Mouse (Mus musculus): ENCODE results near the gene Cabcoco1.

The Cabcoco1 gene

GRCm38 (mm10) chr10:68435754-68436153, 105.9 kb downstream of the Cabcoco1 start:
- no peak for DNase-seq (ENCODE audit: low read depth, low spot score)

GRCm38 (mm10) chr10:68435001-68435560, 106.6 kb downstream of the Cabcoco1 start:
- no peak for DNase-seq (ENCODE audit: low read depth, low spot score)

DNA sequence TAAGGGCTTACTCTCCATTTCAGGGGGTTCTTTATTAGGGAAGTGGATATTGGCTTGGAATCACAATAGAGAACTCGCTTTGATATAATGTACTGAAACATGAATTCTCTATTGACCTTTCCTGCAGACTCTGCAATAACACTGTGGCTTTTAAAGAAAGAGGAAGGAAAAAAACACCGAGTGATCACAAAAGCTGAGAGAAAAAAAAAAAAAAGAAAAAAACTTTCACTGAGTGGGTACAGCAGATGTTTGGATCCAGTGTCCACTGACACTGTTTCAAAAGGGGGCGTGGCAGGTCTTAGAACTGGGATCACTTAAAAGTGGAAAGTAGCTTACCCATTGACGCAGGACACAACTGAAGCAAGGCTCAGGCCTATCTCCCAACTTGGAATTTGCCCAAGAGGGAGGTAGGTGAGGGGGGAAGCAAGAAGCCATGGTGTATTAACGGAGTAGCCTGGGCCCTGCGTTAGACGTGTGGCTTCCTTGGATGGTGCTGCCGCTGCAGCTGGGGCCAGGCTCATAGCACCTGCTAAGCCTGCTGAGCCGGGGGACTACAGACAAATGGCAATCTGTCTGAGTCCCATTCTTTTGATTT, 107.6 kb downstream of the Cabcoco1 start:
- DNase-seq (ENCODE audit: low read depth, low spot score) = no peak

- DNase-seq (ENCODE audit: low read depth, low spot score) = no peak
Observed at GRCm38 (mm10) chr10:68431346-68431745, 110.3 kb downstream of the Cabcoco1 start.

- DNase-seq (ENCODE audit: low read depth, low spot score) = no peak
Observed at GRCm38 (mm10) chr10:68430929-68431328, 110.8 kb downstream of the Cabcoco1 start.

- no peak for DNase-seq (ENCODE audit: low read depth, low spot score)
Observed at GRCm38 (mm10) chr10:68420393-68420920, 121.2 kb downstream of the Cabcoco1 start.

GRCm38 (mm10) chr10:68419893-68420292, 121.8 kb downstream of the Cabcoco1 start:
- peak; percentile 34 for DNase-seq (ENCODE audit: low read depth, low spot score)

DNA sequence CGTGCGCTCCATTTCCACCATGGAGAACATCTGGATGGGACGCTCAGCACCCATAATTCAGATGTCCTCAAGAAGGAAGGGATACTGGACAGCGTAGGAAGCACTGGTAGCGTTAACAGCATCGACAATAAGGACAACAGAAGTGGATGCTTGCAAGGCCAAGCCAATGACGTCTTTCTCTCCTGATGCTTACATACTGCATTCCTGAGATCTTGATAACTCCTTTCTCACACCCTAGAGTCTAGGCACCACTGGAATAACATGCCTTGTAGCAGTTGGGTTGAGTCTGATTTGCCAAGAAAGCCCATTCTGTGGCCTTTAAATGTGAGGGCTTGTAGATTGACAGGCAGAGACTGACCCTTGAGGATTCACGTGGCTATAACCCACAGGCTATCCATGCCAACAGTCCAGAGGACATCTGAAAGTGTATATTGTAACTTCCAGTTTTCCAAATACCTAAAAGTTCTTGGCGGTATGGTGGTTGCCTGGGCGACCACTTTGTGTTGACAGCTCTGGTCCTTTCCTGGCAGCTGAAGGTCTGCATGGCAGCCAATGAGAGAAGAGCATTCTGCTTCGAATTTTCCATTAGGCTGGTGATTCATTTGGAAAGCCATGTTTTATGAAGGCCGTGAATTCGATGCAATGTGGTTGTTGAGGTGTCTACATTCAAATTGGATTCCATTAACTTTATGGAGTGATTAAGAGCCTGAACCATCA, 124.5 kb downstream of the Cabcoco1 start:
- no peak for DNase-seq (ENCODE audit: low read depth, low spot score)

DNA sequence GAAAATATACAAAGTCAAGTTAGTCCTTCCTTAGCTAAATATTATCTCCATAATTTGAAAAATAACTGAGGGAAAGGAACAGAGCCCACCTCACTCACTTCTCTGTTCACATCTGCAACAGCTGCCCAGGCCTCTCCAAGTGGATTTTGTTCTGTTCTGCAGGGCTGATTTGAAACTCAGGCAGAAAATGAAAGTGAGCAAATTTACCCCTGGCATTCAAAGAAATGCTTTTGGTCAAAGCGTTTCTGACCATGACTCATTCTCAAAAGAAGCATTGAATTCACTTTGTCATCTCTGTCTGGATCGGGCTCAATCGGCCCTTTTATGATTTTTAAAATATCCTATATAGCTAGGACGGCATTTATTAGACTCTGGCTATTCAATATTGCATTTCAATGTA, 135.8 kb downstream of the Cabcoco1 start:
- no peak for DNase-seq (ENCODE audit: low read depth, low spot score)

DNA sequence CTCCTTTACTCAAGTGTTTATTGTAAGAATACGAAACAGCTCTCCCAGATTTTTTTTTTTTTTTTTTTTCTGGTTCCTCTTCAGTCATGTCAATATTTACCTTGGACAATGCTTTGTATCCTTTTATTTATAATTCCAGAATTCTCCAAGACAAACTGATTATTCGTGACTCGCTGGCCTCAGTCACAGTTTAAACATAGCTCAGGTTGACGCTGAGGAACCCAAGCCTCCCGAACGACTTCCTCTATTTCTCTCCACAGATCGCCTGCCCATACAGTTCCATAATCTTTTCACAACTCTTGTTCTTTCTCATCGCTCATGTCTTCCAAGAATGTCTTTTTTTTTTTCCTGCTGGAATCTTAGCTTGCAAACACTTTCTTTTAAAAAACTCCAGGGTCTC, 144.9 kb downstream of the Cabcoco1 start:
- no peak for DNase-seq (ENCODE audit: low read depth, low spot score)

GRCm38 (mm10) chr10:68396083-68396482, 145.6 kb downstream of the Cabcoco1 start:
- DNase-seq (ENCODE audit: low read depth, low spot score) = no peak

DNA sequence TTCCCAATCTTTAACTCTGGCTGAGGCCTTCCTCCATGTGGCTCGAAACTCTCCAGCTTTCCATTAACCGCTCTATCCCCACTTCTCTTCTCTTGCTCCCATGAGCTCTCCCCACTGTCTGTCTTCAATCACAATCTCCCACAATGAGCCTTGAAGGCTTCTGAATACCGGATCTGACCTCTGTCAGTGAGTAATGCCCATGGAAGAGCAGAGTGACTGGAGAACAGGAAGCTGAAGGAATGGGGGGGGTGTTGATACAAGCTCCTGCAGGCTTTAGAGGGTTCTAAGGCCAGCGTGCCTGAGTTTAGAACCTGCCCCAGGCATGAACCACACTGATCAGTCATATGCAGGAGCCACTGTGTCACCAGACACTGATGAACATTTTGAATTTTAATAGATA, 150.1 kb downstream of the Cabcoco1 start:
- no peak for DNase-seq (ENCODE audit: low read depth, low spot score)

DNA sequence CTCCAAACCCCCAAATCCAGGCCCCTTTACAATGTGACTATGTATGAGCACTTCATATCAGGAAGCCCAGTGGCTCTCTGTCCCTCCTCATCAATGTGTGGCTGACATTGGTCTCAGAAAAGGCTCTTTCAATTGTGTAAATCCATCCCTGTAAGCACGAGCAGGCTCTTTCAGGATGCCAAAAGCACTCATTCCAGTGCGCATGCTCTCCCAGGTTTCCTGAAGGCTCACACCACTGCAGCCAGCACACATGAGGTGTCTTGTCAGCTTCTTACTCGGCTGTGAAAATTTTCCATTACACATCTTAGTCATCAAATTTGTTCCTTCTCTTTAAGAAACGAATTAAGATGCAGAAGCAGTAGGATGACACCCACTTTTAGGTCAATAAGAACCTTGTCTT, 152.9 kb downstream of the Cabcoco1 start:
- no peak for DNase-seq (ENCODE audit: low read depth, low spot score)

GRCm38 (mm10) chr10:68388138-68388537, 153.6 kb downstream of the Cabcoco1 start:
- DNase-seq (ENCODE audit: low read depth, low spot score) = no peak

All from A20 (cell line).